Mouse (Mus musculus): ENCODE measurements around the gene Tspan9.

DNA sequence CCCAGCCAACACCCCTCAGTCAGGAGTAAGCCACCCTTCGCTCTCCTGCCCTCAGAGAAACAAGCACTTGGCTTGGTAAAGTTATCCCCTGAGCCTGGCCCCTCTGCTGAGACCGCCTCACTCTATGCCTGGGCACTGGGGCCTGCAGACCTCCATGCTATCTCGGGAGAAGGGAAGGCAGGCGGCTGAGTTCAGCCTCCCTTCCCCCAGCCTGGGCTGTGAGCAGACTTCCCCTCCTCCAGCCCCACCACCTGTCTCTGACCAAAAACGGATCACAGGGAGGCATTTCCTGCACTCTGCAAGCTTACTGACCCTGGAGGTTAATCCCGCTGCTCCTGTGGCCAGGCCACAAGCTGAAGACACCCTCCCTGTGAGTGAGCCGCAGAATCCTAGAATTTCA, 77.4 kb downstream of the Tspan9 start:
- TF ChIP-seq CTCF (IDR thresholded peaks at IDR 0.05; ENCODE audit: low read depth) = no peak
- TF ChIP-seq EP300 (optimal IDR thresholded peaks at IDR 0.05) = no peak
